Mouse (Mus musculus) small intestine, adult 10 weeks (tissue): Measurements from ENCODE around the gene Ces1e. TPM values are rescaled to one million over a fixed set of nuclear protein-coding genes. Genes with fewer than 3 reads are reported as not detected.

ENCODE experiments used
- polyA plus RNA-seq: library from polyadenylated mRNA; stranded (reverse); fragments of 350-450 nt; fragmentation: Illumina TruSeq; extraction: RNeasy Lipid Tissue Mini Kit (QIAGEN cat#74804); gene quantifications from one replicate; pipeline ENCODE4 v1.2.3, GENCODE M21; 2014; ENCODE audit warnings: low replicate concordance

Ces1e gene
- polyA plus RNA-seq = 47.1 TPM

DNA sequence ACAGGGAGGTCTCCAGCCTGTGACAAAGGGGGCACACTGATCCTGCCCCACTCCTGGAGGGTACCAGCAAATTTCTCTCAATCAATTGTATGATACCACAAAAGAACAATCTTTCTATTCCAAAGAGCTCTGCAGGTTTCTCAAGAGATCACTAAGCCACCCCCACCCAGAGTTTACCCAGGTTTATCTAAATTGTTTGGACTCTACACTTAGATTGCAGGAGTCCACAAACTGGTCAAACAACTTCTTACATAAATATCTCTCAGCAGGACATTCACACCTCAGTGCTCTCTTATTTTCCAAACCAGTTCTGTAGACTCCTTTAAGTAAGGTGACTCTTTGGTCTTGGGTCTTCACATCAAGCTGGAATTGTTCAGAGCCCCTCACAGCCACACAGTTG lies at the start of gene Ces1e:
Gene Ces1e, minus strand, starts transcription at position 174 of the 400 bp plus-strand sequence.

DNA sequence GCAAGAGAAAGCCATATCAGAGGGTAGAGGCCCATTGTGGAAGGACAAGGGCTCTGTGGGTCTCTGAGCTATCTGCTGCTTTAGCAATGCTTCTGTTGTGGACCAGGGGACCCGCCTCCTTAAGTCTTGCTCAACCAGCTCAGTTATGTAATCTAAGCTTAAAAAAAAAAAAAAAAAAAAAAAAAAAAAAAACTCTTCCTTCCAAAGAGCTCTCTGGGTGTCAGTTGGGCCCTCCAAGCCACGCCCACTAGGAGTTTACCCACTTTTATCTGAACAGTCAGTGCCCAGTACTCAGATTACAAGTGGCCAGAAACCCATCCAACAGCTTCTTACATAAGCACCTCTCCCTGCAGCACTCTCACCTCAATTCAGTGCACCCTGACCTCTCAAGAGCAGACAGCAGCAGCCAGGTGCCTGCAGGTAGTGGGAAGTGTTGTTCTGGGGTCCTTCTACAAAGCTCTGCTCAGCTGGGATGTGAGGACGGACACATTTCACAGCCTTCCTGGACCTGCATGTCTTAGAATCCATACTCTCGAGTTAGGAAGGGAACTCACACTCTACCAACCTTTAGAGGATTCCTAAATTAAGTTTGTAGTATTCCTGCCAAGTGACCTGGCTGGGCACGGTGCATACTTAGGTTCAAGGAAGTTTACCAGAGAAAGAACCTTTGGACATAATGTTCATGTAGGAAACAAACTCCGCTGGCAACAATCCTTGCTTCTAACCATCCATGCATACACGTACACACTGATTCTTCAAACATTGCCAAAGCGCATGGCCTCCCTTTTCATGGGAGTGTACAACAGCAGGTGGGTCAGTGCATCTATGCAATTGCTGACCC lies 31.5 kb downstream of the Ces1e start, which contains the start of gene Ces1d:
Gene Ces1d, minus strand, starts transcription at position 154 of the 841 bp plus-strand sequence.

Other genes with a start within 250 kb of the Ces1e start
- gene Ces1a, start 181.4 kb downstream of the Ces1e start, polyA plus RNA-seq = not detected
- not detected for gene Ces1b, start 149.6 kb downstream of the Ces1e start, polyA plus RNA-seq
- 1.2 TPM for gene Ces1c, start 98.3 kb downstream of the Ces1e start, polyA plus RNA-seq
- gene Ces1d, start 31.8 kb downstream of the Ces1e start, polyA plus RNA-seq = 28.6 TPM
- gene Ces1f, start 50.1 kb upstream of the Ces1e start, polyA plus RNA-seq = 286 TPM
- gene Ces1g, start 107.7 kb upstream of the Ces1e start, polyA plus RNA-seq = 45.5 TPM
- gene Ces1h, start 150.1 kb upstream of the Ces1e start, polyA plus RNA-seq = not detected